Mouse (Mus musculus): ENCODE data around the gene Sys1.

Gene Sys1

GRCm38 (mm10) chr2:164456864-164457300 is at the start of gene Sys1:
Gene Sys1 (plus strand): TSS chr2:164456964.
- DNase-seq: no peak

DNA sequence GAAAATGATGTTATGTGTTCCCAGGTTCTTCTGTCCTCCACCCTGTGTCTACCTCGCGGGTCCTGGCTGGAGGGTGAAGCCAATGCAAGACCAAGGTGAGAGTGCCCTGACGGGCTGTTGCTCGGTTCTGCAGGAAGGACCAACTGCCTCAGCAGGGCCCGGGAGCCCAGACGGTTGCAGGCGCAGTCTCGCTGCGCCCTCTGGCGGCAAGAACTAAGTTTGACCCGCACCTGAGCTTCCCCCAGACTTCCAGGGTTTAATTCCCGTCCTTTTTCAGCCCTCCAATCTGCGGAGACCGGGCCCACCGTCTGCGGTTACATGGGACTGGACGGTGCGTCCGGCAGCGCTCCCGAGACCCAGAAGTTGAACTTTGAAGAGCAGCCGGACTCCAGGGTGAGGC is 49.1 kb upstream of the Sys1 start:
- DNase-seq: peak; percentile 41

DNA sequence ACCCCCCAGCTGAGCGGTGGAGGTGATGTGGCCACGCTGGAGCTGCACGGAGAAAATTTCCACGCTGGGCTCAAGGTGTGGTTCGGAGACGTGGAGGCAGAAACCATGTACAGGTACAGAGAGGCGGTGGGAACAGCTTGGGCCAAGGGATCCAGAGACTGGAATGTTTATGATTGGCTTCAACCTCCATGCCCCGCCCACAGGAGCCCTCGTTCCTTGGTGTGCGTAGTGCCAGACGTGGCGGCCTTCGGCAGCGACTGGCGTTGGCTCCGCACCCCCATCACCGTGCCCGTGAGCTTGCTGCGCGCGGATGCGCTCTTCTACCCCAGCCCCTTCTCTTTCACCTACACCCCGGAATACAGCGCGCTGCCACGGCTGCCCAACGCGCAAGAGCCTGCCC is 42.6 kb upstream of the Sys1 start:
- DNase-seq: no peak

GRCm38 (mm10) chr2:164414581-164414980 is 42.2 kb upstream of the Sys1 start:
- DNase-seq: no peak

DNA sequence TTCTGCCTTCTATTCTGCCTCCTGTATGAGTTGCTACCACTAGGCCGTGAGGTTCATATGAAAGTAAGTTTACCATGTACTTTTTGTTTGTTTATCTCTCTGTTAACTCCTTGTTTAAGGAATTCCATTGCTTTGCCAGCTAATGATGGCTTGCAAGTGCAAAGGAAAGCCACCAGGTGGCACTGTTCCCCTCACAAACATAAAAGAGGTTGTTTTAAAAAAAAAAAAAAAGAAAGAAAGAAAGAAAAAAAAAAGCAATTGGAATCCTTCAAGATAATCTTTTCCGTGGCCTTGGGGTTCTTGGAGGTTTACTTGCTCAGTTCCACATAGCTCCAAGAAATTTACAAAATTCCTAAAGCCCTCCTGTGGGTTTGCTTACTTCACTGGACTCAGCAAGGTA is 39.6 kb upstream of the Sys1 start:
- DNase-seq: peak; percentile 22

DNA sequence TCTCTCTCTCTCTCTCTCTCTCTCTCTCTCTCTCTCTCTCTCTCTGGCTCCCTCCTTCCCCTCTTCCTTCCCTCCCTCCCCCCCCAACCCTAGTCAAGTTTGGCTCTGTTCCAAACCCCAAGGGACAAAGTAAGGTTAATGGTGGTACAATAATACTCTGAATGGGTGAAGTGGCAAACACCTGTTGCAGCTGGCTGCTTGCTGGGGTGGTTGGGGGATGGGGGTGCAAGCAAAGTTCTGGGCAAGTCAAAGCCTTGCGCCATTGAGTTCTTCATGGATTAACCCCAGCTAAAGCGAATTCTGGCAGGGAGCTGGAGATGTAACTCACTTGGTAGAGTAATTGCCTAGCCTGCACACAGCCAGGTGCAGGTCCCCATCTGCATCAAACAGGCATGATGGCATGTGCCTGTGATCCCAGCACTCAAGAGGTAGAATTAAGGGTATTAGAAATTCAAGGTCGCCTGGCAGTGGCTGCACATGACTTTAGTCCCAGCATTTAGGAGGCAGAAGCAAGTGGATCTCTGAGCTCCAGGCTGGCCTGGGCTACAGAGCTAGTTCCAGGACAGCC is 38.4 kb upstream of the Sys1 start:
- DNase-seq: no peak

DNA sequence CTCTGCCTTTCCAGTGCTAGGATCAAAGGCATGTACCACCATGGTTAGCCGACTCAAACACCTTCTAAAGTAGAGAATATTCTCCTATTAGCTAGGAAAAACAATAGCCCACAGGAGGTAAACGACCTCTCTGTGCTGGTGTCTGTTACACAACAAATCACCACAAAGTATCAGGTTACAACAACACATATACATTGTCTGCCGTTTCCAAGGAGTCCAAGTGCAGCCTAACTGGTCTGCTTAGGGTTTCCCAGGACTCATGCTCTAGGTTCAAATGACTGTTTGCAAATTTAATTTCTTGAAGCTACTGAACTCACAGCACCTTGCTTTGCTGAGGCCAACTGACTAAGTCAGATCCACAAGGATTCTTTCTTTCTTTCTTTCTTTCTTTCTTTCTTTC is 37.3 kb upstream of the Sys1 start:
- no peak for DNase-seq

GRCm38 (mm10) chr2:164421306-164421705 is 35.5 kb upstream of the Sys1 start:
- no peak for DNase-seq

DNA sequence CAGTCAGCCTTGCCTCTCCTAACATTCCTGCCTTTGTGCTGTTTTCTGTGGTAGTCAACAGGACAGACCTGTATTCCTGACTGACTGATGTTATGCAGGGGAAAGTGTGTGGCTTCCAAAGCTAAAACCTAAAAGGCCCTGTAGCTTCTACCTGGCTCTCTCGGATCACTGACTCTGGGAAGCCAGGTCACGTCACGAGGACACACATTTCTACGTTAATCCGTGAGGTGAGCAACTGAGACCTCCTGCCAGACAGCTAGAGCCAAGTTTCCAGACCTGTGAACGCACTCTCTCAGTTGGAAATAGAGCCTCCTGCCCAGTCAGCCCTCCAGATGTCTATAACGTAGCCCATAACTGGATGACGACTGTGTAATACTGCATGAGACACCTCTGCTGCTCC is 34.8 kb upstream of the Sys1 start:
- no peak for DNase-seq

DNA sequence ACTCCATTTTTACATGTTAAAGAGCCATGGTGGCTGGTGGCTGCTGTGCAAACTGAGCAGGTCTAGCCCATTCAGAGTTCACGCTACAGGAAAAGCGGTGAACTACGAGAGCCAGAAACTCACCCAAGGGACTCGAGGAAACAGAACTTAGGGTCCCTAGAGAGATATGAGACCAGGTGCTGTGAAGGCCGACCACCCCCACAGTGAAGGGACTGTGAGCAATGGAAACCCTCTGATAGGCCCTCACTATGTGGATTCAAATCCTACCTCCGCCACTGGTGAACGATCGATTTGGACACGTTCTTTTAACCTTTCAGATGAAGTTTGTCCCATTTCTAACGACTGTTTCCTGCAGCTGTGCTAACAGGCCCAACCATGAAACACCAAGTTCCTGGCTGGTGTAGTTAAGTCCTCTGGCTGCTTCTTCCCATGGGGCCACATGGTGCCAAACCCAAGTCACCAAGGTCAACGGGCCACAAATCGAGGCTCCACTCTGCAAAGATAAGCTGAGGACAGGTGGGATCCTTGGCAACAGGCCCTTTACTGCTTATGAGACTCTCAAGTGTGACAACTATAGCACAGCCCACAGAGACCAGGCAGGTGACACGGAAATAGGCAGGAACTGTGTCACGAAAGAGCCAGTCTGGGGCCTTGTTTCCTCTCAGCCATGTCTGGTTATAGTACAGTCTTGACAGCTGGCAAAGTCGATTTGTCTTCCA is 33.9 kb upstream of the Sys1 start:
- no peak for DNase-seq

DNA sequence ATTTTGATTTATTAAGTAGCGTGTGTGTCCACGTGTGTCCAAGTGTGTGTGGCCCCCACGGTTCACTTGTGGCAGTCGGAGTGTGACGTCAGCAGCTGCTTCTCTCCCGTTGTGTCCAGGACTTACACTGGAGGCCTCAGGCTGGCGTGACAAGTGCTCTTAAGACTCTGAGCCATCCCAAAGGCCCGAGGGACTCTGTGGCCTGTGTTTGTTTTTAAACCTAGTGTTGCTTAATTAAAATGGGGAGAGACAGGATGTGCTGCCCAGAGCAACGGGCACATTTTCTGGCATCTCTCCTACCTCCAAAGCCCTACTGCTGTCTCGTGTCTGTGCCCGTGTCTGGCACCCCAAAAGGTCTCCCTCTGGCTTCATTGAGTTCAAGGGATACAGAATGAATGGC is 33.3 kb upstream of the Sys1 start:
- DNase-seq: no peak

GRCm38 (mm10) chr2:164424406-164424805 is 32.4 kb upstream of the Sys1 start:
- no peak for DNase-seq

GRCm38 (mm10) chr2:164425401-164425800 is 31.4 kb upstream of the Sys1 start:
- DNase-seq: no peak

DNA sequence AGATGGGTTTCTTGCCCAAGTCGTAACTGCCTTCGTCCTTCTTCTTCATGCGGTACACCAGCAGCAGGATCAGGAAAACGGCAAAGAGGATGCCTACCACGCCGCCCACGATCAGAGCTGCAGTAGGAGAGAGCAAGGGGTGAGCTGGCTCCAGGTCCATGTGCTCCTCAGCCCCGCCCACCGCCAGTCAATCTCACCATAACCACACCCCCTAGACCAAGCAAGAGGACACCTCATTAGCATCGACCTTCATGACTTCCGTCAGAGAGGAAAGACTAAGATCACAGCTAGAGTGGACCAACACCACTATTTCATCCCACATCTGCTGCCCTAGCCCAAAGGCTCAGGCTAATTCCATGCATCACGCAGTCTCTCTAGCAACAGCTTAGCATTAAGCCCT is 30.6 kb upstream of the Sys1 start:
- no peak for DNase-seq

DNA sequence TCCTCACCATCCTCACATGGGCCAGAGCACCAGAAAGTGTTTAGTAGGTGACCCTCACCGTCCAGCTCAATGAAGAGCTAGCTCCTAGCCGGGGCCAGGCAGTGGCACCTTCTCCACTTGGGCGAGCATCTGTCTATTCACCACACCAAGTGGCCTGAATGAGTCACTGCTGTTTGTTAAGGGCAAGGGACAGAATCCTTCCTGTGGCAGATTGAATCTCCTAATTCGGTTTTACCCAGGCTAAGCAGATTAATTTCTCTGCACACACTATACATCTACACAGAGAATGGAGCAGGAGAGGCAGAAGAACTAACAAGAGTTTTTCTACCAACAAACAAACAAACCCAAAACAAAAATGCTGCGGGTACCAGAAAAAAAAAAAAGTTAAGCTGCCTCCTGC is 29.8 kb upstream of the Sys1 start:
- no peak for DNase-seq

DNA sequence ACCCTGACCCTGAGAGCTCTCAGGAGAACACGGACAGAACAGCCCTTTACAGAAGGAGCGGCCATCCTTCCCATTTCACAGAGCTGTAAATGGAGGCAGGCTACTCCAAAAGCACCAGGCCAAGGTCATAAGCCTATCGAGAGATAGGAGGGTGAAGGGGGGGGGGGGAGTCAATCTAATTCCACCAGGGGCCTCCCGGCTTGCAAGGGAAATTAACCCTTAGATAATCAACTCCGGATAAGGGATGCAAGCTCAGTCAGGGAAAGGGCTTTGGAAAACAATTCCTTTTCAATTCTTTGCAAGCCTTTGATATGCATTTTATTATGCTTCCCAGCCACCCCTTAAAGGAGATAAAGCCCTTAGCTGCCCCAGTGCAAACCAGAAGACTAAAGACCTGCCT is 28.3 kb upstream of the Sys1 start:
- no peak for DNase-seq

DNA sequence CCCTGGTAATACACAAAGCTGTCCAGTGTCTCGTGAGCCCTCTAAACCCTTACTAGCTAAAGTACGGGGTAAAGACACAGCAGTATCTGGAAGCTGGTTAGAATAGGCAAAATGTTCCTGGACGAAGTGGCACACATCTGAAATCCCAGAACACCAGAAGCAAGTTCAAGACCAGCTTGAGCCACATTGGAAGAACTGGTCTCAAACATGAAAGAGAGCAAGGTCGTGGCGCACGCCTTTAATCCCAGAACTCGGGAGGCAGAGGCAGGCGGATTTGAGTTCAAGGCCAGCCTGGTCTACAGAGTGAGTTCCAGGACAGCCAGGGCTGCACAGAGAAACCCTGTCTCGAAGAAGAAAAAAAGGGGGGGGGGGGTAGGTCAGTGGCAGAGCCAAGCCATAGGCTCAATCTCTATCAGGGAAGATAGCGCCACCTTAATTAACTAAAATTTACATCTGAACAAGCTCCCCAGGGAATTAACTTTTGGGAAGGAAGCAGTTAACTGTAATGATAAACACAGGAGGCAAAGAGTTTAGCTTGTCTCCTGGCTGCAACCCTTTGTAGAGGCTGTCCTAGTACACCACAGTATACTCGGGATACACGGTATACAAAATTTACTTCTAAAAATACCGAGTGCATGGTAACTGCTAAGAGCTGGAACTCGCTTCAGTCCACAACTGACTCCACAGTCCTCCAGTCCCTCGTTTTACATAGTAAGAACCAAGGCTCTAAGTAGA is 26.7 kb upstream of the Sys1 start:
- DNase-seq: no peak

DNA sequence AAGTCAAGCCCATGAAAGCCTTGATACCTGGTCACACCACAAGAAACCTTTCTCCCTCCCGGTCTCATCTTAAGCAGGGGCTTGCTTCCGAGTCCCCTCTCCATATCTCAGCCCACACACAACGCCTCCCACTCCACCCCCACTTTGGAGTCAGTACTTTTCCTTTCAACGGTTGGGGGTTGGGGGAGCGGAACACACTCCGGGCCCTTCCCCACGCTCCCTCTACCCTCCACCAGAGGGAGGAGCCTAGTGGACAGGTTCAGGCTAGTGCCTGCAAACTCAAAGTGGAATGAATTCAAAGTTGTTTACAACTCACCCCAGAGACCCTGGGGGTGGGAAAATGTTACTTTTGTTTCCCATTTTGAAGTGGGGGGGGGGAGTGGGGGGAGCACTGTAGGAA is 26.1 kb upstream of the Sys1 start:
- DNase-seq: no peak

DNA sequence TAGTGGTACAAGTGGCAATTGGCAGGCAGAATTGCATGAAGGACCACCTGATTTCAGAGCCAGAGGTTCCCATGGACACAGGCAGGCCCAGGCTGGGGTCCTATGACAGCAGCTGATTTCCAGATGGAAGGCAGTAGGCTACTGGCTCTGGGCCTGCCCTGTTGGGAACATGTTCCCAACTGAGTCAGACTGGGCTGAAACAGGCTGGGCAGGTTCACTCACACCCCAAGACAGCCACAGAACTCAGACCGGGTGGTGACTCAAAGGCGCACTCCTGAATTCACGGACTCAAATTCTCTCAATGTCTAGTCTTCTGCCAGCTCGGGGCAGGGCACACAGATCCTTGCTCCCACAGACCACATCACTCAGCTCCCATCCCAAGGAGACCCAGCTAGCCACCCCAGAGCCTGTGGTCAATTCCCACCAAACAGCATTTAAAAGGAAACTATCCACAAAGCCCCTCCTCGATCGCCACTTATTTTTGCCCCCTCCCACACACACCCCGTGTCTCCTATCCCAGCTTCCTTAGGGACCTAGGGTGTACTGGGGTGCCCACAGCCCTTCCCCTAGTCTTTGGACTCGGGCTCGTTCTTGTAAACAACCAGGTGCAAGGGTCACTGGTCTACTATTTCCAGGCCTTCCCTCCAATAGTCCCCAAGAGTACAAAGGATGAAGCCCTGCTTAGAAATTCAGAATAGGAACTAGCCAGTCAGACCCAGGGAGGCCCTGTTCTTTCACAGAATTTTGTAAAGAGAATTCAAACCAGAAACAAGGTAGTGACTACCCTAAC is 24.9 kb upstream of the Sys1 start:
- no peak for DNase-seq

GRCm38 (mm10) chr2:164432541-164433191 is 24.1 kb upstream of the Sys1 start:
- no peak for DNase-seq

GRCm38 (mm10) chr2:164433278-164433895 is 23.4 kb upstream of the Sys1 start:
- DNase-seq: no peak

DNA sequence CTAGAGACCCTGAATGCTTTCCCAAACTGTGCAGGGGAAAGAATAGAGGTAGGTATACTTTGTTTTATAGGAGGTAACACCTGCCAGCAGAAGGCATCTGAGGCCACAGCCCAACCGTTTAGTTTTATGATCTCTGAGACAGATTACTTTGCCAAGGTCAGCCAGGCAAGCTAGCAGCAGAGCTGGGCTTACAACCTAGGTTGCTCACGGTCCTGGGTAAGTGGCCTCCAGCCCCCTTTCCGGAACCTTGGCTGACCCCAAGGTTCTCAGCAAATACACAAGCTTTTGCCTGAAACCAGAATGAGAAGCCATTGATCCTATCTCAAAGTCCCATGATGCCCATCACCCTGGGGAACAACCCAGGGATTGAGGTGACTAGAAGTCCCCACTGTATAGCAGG is 22.1 kb upstream of the Sys1 start:
- DNase-seq: no peak
